Mouse (Mus musculus) midbrain, embryonic 10.5 days (tissue): Measurements from ENCODE around the gene Anxa9. TPM values are rescaled to one million over a fixed set of nuclear protein-coding genes. Genes with fewer than 3 reads are reported as not detected.

Source experiments
- DNase-seq: peaks from one replicate; pipeline ENCODE4 v3.0.0-alpha.2; 2017; ENCODE audit warnings: low spot score
- H3K27ac ChIP-seq: fragments of 300-500 bp; sonication (generic); replicated peaks from 2 replicates; pipeline ENCODE4 v1.5.1; 2016; ENCODE audit warnings: mild to moderate bottlenecking
- H3K27me3 ChIP-seq: fragments of 300-500 bp; sonication (generic); 2 replicates; pipeline ENCODE4 v1.6.1; 2016; ENCODE audit warnings: low read depth, mild to moderate bottlenecking; ENCODE audit not compliant: poor library complexity, severe bottlenecking
- H3K36me3 ChIP-seq: fragments of 300-500 bp; sonication (generic); 2 replicates; pipeline ENCODE4 v1.6.1; 2016; ENCODE audit warnings: mild to moderate bottlenecking, moderate library complexity
- H3K4me1 ChIP-seq: fragments of 300-500 bp; sonication (generic); 2 replicates; pipeline ENCODE4 v1.6.1; 2016
- H3K4me3 ChIP-seq: fragments of 300-500 bp; sonication (generic); 2 replicates; pipeline ENCODE4 v1.5.1; 2016; ENCODE audit warnings: mild to moderate bottlenecking, moderate library complexity
- H3K9me3 ChIP-seq: fragments of 300-500 bp; sonication (generic); replicated peaks from 2 replicates; pipeline ENCODE4 v1.6.1; 2016; ENCODE audit warnings: mild to moderate bottlenecking
- WGBS: fragments of 180-500 bp; shearing (Covaris S2); methylation state at CpG from one replicate; pipeline ENCODE4 v1.1.7; 2016; 5-methylcytosine and 5-hydroxymethylcytosine counted together
- polyA plus RNA-seq: library from polyadenylated mRNA; unstranded; fragments of >200 nt; fragmentation: Nextera tagmentation; extraction: Ambion mirVana; gene quantifications from 2 replicates; pipeline ENCODE4 v1.2.1, GENCODE M21; 2016

Gene Anxa9
- polyA plus RNA-seq, 1 experiment from 2014 or later, result 1.9 TPM

GRCm38 (mm10) chr3:95319701-95320625 lies 13.0 kb upstream of the Anxa9 start:
- WGBS, result 77% methylated on average over 12 of the region's 12 CpGs
- peaks cover 56% of the 10 kb centered on the region for H3K36me3 ChIP-seq
- no peak for DNase-seq

GRCm38 (mm10) chr3:95319110-95319509 lies 12.1 kb upstream of the Anxa9 start:
- Histone ChIP-seq H3K27me3 (no peaks in the 10 kb centered on the region), H3K4me3 (no peak overlapping the region), H3K4me1 (peaks cover 52% of the 10 kb centered on the region), H3K36me3 (peaks cover 48% of the 10 kb centered on the region), H3K27ac (no peak overlapping the region), H3K9me3 (no peaks in the 10 kb centered on the region)
- WGBS, result 67% methylated on average over 2 of the region's 2 CpGs
- DNase-seq, result no peak

More at GRCm38 (mm10) chr3:95319701-95320625, 13.0 kb upstream of the Anxa9 start:
- Histone ChIP-seq H3K27me3 (no peaks in the 10 kb centered on the region), H3K27ac (no peak overlapping the region), H3K9me3 (no peaks in the 10 kb centered on the region), H3K4me3 (no peak overlapping the region), H3K4me1 (peaks cover 43% of the 10 kb centered on the region)

GRCm38 (mm10) chr3:95318548-95318947 lies 11.6 kb upstream of the Anxa9 start:
- DNase-seq, result no peak
- Histone ChIP-seq H3K4me3 (no peak overlapping the region), H3K27ac (no peak overlapping the region), H3K4me1 (peaks cover 55% of the 10 kb centered on the region), H3K9me3 (no peaks in the 10 kb centered on the region), H3K27me3 (no peaks in the 10 kb centered on the region), H3K36me3 (peaks cover 42% of the 10 kb centered on the region)
- 41% methylated on average over 6 of the region's 6 CpGs for WGBS

GRCm38 (mm10) chr3:95317414-95318080 lies 10.6 kb upstream of the Anxa9 start:
- H3K4me3 ChIP-seq, result peak overlapping the region; percentile 14; the same call in 1 of the 2 replicates
- H3K27me3 ChIP-seq, result no peaks in the 10 kb centered on the region
- H3K27ac ChIP-seq, result 0 out of 2 replicates have a peak overlapping the region, but pooled peaks have one; percentile 53
- peaks cover 32% of the 10 kb centered on the region for H3K36me3 ChIP-seq
- H3K4me1 ChIP-seq, result peaks cover 59% of the 10 kb centered on the region
- 23% methylated on average over 12 of the region's 12 CpGs for WGBS
- no peaks in the 10 kb centered on the region for H3K9me3 ChIP-seq
- peak; percentile 54 for DNase-seq

GRCm38 (mm10) chr3:95315844-95316550 lies 9.0 kb upstream of the Anxa9 start:
- Histone ChIP-seq H3K9me3 (no peaks in the 10 kb centered on the region), H3K4me3 (peak overlapping the region; percentile 78), H3K36me3 (peaks cover 17% of the 10 kb centered on the region), H3K4me1 (peaks cover 59% of the 10 kb centered on the region), H3K27ac (peak overlapping the region; percentile 100), H3K27me3 (no peaks in the 10 kb centered on the region)
- DNase-seq, result no peak
- WGBS, result 18% methylated on average over 9 of the region's 9 CpGs

- WGBS, result under 1% methylated on average over 71 of the region's 71 CpGs
- Histone ChIP-seq H3K27me3 (no peaks in the 10 kb centered on the region), H3K4me1 (peaks cover 54% of the 10 kb centered on the region), H3K27ac (peak overlapping the region; percentile 100), H3K36me3 (peaks cover 10% of the 10 kb centered on the region), H3K4me3 (peak overlapping the region; percentile 78), H3K9me3 (no peaks in the 10 kb centered on the region)
- DNase-seq, result peak; percentile 90
These were observed 8.3 kb upstream of the Anxa9 start for GRCm38 (mm10) chr3:95315094-95315843.

GRCm38 (mm10) chr3:95314486-95315093 lies 7.6 kb upstream of the Anxa9 start, which contains the start of gene Cers2:
Cers2 (plus strand) TSS chr3:95314791.
- DNase-seq, result no peak
- H3K4me3 ChIP-seq, result peak within 1 kb of the TSS; percentile 78
- peaks cover 49% of the 10 kb centered on the region for H3K4me1 ChIP-seq
- WGBS, result 2% methylated on average over 27 of the region's 27 CpGs
- H3K9me3 ChIP-seq, result no peaks in the 10 kb centered on the region
- 0 out of 2 replicates have a peak, but pooled peaks cover 4% of the 10 kb centered on the region for H3K36me3 ChIP-seq
- no peaks in the 10 kb centered on the region for H3K27me3 ChIP-seq
- peak within 1 kb of the TSS; percentile 100 for H3K27ac ChIP-seq

GRCm38 (mm10) chr3:95314075-95314474 lies 7.1 kb upstream of the Anxa9 start:
- H3K4me3 ChIP-seq, result peak overlapping the region; percentile 78
- H3K27me3 ChIP-seq, result no peaks in the 10 kb centered on the region
- H3K36me3 ChIP-seq, result 0 out of 2 replicates have a peak, but pooled peaks cover 4% of the 10 kb centered on the region
- DNase-seq, result no peak
- peaks cover 46% of the 10 kb centered on the region for H3K4me1 ChIP-seq
- peak overlapping the region; percentile 100 for H3K27ac ChIP-seq
- 57% methylated on average over 6 of the region's 6 CpGs for WGBS
- no peaks in the 10 kb centered on the region for H3K9me3 ChIP-seq

GRCm38 (mm10) chr3:95313476-95313875 lies 6.5 kb upstream of the Anxa9 start:
- no peak overlapping the region for H3K4me3 ChIP-seq
- 41% methylated on average over 7 of the region's 7 CpGs for WGBS
- no peak for DNase-seq
- H3K36me3 ChIP-seq, result 0 out of 2 replicates have a peak, but pooled peaks cover 2% of the 10 kb centered on the region
- no peaks in the 10 kb centered on the region for H3K27me3 ChIP-seq
- no peak overlapping the region; the same call in 1 of the 2 replicates for H3K27ac ChIP-seq
- no peaks in the 10 kb centered on the region for H3K9me3 ChIP-seq
- peaks cover 40% of the 10 kb centered on the region for H3K4me1 ChIP-seq

- 79% methylated on average over 6 of the region's 6 CpGs for WGBS
- Histone ChIP-seq H3K27me3 (no peaks in the 10 kb centered on the region), H3K4me1 (peaks cover 33% of the 10 kb centered on the region), H3K9me3 (no peaks in the 10 kb centered on the region), H3K4me3 (no peak overlapping the region), H3K36me3 (0 out of 2 replicates have a peak, but pooled peaks cover under 1% of the 10 kb centered on the region), H3K27ac (no peak overlapping the region)
- DNase-seq, result no peak
These were observed 5.6 kb upstream of the Anxa9 start for GRCm38 (mm10) chr3:95312623-95313022.

- WGBS, result 67% methylated on average over 9 of the region's 9 CpGs
- DNase-seq, result peak; percentile 61
These were observed 4.2 kb upstream of the Anxa9 start for GRCm38 (mm10) chr3:95310968-95311882.

More at GRCm38 (mm10) chr3:95310968-95311882, 4.2 kb upstream of the Anxa9 start:
- Histone ChIP-seq H3K9me3 (no peaks in the 10 kb centered on the region), H3K27ac (no peak overlapping the region), H3K27me3 (no peaks in the 10 kb centered on the region), H3K4me3 (no peak overlapping the region), H3K36me3 (no peaks in the 10 kb centered on the region), H3K4me1 (peaks cover 23% of the 10 kb centered on the region)
